Mouse (Mus musculus) inflammation-experienced regulatory T-cells, adult 6 months (primary cell): ENCODE measurements around the gene Gm7544. TPM values are rescaled to one million over a fixed set of nuclear protein-coding genes. Genes with fewer than 3 reads are reported as not detected.
"Not testable (repeated sequence)": the region's sequence is repeated elsewhere in the genome, so short reads cannot be mapped to it uniquely, and the experiment has no call there.

Experiments
- ATAC-seq: one replicate; pipeline ENCODE4 v1.8.0; 2017
- polyA plus RNA-seq, 3 experiments: library from polyadenylated mRNA; unstranded; fragments of 100-300 nt; shearing (Covaris generic); gene quantifications; one replicate each; pipeline ENCODE4 v1.2.1; 2017

Gm7544 gene
- not detected for polyA plus RNA-seq

DNA sequence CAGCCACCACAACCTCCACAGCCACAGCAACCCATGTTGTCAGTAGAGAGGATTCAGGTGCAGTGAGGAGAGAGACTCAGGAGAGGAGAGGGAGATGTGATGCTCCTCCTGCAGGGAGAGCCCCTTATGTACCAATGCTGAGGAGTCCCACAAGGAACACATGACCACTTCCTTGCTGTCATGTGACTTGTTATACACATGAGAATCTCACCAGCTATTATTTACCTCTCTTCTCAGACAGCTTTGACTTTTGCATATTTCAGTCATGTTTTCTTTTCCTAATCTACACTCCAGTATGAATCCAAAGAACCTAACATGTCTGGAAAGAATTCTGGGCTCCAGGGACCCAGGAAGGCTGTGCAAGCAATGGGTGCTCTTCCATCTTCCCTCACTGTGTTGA lies at the start of gene Gm7544:
TSS of gene Gm7544 (minus strand) at position 101 of the 400 bp plus-strand sequence.
- ATAC-seq: not testable (repeated sequence)

DNA sequence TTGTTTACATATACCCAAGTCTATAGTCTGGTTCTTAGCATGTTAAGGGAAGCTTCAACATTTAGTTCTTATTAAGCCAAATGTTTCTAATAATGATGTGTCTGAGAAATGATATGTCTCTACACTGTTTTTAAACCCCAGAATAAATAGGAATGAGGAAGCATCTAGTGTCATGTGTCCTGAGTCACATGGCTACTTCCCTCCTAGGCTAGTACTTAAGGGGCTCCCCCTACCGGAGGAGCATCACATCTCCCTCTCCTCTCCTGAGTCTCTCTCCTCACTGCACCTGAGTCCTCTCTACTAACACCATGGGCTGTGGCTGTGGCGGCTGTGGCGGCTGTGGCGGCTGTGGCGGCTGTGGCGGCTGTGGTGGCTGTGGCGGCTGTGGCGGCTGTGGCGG lies 44.5 kb upstream of the Gm7544 start, which contains the start of gene Gm47959:
TSS of gene Gm47959 (plus strand) at position 243 of the 400 bp plus-strand sequence.
- not testable (repeated sequence) for ATAC-seq

DNA sequence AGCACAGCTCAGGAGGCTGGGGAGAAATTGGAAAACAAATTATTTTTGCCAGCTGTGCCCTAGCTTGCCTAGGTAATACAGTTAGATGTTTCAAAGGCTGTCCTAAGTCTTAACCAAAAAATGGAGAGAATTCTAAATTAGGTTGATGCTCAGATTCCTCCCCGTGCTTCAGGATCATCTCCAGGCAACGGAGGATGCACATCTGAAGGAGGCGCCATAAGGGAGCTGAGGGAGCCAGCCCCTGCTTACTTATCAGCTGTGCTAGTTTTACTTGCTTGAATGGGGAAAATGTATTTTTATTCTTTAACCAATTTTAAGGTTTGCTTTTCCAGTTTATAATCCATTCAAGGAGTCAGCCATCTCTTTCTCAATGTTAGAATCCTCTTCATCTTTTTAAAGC lies 38.1 kb upstream of the Gm7544 start:
- no peak for ATAC-seq

DNA sequence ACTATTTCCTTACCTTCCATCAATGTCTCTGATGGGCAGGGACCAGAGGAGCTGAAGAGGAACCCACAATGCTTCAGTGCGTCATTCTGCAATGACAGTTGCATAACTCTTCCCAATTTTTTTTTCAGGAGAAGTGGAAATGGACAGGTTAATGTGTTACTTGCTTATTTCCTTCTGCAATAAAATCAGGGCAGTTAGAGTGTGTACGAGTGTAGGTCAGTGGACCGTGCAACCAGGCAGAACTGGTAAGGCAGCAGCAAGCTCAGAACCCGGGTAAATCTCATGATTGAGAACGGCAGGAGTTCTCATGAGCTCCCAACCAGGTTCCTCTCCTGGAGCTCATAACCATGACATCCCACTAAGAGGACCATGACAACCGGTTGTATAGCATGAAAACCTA lies 36.3 kb upstream of the Gm7544 start:
- ATAC-seq: no peak

DNA sequence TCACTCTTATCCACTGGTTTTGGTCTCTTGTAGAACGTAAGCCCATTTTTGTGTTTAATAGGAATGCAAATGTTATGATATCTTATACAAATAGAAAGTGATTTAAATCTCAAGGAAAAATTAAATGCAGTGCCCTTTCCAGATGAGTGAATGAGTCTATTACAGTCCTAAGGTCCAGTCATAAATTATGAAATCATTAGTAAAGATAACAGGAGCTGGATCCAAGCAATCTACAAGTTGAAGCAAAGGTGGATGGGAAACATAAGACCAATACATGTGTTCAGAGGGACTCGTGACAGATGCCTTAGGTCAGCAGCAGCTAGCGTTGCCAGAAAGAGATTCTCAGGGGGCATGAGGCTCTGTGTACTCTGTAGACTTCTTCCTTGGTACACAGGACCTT lies 35.8 kb upstream of the Gm7544 start:
- no peak for ATAC-seq

DNA sequence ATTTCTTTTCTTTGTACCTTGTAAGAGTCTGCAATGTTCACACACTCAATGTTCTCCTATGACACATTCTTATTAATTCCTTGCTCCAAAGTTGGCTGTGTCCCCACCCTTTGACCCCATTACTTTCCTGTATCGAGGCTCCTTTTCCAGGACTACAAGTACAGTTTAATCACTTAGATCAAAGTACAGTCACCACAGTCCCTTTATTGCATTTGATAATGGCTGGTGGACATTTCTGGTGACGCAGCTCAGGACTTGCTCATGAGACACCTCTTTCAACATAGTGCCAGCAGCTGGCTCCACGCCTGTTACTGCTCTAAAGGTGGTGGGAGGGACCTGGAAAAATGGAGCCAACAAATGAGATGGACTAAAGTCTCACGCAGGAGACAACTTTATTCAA lies 35.2 kb upstream of the Gm7544 start:
- ATAC-seq: no peak

DNA sequence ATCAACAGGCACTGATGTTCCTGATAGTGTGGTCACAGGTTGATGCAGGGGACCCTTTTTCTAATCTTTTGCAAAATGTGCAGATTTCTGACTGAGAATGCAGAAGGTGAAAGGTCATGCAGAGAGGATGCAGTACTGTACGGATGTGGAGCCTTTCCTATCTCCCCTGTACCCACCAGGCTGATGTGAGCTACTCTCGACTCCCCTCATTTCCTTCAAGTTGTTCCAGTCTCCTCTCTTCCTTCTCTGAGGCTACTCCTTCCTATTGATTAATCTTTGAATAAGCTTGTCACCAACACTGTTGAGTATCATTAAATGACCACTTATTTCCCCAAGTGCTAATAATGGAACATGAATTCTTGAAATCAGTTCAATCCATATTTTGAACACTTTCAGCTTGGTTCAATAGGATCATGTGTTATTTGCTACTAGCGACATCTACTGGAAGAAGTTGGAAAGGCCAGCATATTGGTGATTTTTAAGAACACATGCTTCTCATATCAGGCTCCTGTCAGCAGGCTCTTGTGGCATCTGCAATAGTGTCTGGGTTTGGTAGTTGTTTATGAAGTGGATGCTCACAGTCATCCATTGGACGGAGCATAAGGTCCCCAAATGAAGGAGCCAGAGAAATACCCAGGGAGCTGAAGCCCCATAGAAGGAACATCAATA lies 31.9 kb upstream of the Gm7544 start:
- peak; percentile 85 for ATAC-seq

DNA sequence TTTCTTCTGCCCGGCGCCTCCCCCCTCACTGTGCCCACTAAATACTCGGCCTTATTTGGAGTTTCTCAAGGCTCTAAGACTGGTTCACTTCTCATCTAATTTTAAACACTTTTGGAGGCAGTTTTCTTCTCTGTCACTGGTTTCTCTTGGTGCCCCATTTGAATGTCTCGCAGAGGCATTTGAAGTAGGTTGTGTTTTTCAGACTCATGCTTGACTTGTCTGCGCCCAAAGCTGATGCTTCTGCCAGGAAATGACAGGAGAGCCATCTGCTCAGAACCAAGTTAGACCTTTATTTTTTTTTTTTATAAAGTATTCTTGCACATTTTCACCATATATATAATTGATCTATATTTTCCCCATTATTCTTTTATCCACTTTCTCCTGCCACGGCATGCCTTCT lies 30.9 kb upstream of the Gm7544 start:
- no peak for ATAC-seq

DNA sequence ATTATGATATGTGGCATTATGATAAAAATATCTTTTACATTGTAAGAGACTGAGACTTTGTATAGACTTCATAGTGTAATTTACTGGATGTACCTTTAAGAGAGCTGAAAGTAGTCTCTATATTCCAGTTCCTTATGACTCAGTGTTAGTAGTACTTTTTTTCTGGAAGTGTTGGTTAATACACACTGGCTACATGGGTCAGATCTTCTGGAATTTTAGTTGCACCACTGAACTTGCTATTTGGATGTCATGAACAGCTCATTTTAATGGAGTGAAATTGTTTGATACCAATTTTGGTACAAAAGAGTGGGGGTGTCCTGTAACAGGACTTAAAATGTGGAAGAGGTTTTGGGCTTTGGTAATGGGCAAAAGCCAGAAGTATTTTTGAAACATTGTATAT lies 22.0 kb upstream of the Gm7544 start:
- no peak for ATAC-seq

DNA sequence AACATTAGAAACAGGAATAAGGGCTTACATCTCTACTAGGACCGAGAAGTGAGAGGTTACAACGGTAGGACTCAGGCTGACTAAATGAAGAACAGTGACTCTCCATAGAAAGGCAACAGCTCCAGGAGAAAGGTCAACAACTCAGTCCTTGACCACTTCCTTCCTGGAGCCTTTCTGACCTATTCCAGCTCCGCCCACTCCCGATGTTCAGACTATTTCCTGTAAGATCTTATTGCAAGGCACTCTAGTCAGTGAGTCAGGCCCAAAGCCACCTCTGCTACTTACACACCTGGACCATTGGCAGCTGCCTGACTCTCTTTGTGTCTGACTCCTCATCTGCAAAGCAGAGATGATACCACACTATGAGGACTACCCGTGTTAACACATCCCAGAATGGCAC lies 19.9 kb upstream of the Gm7544 start:
- peak; percentile 63 for ATAC-seq

DNA sequence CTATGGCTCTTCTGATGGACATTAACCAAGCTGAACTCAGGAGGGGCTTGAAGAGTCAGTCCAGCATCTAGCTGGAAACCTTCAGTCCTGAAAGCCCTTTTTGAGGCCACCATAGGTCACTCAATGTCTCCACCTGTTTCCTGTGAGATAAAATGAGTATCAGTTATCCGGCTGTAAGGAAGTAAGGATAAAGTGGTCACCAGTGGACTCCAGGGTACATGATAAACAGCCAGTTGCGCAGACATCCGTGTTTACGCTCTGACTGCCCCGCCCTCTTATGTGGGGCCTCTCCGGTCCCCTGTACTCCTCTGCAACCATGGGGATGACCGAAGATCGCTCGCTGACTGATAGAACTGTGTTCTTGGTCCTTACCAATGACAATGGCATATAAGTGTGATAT lies 18.5 kb upstream of the Gm7544 start:
- no peak for ATAC-seq

DNA sequence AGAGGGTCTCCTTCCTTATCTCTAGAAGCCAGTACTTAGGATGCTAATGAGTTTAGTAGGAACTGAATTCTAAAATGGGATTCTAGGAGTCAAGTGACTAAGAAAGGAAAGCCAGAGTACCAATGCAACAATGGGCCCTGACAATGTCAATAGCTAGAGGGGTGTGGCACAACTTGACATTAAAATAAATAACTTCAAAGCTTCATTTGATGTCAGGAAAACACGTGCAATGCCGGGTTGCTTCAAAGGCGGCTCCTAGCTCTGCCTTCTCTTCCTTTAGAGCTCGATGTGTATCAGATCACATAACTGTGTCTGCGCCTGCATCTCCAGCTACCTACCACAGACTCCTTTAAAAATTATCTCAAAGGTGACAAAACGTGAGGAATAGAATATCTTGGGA lies 18.1 kb upstream of the Gm7544 start:
- peak; percentile 90 for ATAC-seq

DNA sequence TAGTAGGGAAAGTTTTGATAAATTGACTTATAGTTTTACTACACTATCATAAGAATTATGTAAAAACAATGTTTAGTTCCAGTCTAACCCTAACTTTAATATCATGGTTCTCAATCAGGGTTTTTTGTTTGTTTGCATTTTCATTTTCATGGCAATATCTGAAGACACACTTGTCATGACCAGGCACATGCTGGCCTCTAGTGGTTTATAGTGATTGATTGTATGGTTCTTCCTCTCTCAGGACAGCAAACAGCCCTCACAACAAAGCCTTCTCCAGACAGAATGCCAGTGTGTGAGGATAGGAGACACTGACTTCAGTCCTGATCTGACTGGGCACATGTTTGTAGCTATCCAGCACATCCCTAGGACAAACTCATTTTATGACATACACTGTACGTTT lies 17.4 kb upstream of the Gm7544 start:
- ATAC-seq: no peak

DNA sequence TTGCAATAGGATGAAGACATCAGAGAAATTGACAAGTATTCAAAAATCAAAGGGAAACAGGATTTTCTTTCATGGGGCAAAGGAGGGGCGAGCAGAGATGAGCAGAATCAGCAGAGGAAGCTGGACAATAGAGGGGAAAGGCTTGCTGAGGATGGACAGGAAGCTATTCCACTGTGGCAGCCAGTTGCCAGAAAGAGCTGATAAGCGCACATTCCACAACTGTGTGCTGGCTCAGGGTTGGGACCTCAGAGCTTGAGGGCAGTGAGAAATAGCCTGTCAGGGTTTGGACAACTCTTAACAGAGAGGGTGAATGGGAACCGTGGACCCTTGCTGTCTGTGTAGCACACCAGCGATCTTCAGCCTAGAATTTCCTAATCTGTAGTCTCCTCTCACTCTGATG lies 16.2 kb upstream of the Gm7544 start:
- no peak for ATAC-seq

DNA sequence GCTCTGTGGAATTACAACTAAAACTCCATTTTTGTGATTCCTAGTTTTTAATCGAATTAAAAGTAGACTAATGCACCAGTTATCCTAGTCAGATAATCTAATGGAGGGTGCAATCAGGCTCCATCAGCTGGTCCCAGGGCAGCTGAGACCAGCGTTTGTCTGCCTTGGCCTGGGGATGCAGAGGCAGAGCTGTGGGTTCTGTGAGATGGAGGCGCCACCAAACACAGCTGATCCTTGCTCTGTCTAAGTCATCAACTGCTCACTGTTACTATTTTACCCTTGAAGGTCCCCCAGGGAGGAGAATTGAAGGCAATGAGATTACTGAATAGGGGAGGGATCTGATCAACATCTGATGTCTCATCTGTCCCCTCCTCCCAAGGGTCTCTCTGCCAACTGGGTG lies 10.6 kb upstream of the Gm7544 start:
- ATAC-seq: no peak

DNA sequence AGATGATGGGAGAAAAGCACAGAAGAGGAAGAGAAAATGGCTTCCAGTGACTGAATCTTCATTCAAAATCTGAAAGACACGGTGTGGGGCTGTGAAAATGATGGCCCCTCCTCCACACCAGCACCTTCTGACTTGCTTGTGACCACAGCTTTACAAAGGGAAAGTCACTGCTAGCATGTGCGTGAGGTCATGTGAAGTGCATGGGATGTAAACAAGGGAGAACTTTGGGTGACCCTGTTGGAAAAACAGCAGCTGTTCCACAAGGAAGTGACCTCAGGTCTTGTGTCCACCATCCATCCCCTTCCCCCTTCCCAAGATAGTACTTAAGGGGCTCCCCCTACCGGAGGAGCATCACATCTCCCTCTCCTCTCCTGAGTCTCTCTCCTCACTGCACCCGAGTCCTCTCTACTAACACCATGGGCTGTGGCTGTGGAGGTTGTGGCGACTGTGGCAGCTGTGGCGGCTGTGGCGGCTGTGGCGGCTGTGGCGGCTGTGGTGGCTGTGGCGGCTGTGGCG lies 4.1 kb upstream of the Gm7544 start, which contains the start of gene Gm47955:
TSS of gene Gm47955 (plus strand) at position 417 of the 516 bp plus-strand sequence.
- ATAC-seq: no peak

DNA sequence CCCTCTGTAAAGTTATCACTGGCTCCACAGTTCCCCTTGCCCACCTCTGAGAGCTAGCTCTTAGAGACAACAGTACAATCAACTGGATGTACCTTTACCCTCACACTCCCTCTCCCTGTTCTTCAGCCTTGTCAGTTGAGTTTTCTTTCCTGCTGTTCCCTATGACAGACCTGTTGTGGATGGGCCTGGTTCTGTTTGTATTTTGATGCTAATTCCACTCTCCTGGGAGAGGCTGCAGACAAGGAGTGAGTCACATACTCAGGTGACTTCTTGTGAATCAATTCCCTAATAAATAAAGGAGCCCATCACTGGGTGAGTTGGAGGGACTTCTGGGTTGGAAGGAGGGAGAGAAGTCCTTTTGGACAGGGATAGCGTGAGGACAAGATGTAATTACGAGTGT lies 7.2 kb downstream of the Gm7544 start:
- ATAC-seq: no peak

DNA sequence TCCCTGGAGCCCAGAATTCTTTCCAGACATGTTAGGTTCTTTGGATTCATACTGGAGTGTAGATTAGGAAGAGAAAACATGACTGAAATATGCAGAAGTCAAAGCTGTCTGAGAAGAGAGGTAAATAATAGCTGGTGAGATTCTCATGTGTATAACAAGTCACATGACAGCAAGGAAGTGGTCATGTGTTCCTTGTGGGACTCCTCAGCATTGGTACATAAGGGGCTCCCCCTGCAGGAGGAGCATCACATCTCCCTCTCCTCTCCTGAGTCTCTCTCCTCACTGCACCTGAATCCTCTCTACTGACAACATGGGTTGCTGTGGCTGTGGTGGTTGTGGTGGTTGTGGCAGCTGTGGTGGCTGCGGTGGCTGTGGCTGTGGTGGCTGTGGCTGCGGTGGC lies 9.8 kb downstream of the Gm7544 start:
- ATAC-seq: peak; percentile 50

DNA sequence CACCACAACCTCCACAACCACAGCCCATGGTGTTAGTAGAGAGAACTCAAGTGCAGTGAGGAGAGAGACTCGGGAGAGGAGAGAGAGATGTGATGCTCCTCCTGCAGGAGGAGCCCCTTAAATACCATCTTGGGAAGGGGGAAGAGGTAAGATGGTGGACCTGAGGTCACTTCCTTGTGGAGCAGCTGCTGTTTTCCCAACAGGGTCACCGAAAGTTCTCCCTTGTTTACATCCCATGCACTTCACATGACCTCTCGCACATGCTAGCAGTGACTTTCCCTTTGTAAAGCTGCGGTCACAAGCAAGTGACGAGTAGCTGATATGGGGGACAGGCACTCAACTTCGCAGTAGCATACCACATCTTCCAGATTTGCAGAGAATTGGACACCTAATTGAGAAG lies 12.5 kb downstream of the Gm7544 start, which contains the start of gene A030003K21Rik:
TSS of gene A030003K21Rik (minus strand) at position 94 of the 400 bp plus-strand sequence.
- not testable (repeated sequence) for ATAC-seq

DNA sequence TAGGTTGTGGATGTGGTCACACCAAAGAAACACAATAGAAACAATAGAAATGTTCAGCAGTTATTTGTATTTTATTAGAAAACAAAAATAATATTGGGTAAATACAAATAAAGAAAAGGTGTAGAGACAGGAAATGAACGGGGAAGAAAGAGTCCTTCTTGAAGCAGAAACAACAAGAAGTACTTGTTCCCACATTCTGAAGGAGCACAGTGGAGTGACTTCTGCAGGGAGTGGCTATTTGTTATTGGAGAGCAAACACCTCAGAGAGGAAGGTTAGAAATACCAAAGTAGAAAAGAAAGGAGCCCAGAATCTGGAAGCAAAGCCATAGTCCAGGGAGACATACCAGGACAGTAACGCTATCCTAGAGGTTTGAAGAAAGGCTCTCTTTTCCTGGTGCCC lies 13.3 kb downstream of the Gm7544 start:
- ATAC-seq: not testable (repeated sequence)

DNA sequence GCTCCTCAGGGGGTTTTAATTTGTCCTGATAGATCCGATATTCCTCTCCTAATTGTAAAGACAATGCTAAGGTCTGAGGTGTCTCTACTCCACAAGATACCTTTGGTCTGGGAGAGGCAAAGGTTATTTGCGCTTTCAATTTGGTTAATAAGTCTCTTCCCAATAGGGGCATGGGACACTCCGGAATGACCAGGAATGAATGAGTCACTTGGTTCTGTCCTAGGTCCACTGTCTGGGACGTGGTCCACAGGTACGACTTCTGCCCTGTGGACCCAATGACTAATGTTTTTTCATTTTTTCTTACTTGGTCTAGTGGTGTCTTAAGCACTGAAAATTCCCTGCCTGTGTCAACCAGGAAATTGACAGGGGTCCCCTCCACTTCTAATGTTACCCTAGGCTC lies 17.1 kb downstream of the Gm7544 start:
- ATAC-seq: no peak

DNA sequence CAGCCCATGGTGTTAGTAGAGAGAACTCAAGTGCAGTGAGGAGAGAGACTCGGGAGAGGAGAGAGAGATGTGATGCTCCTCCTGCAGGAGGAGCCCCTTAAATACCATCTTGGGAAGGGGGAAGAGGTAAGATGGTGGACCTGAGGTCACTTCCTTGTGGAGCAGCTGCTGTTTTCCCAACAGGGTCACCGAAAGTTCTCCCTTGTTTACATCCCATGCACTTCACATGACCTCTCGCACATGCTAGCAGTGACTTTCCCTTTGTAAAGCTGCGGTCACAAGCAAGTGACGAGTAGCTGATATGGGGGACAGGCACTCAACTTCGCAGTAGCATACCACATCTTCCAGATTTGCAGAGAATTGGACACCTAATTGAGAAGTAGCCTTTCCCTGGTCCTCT lies 24.5 kb downstream of the Gm7544 start, which contains the start of gene Gm6217:
TSS of gene Gm6217 (minus strand) at position 74 of the 400 bp plus-strand sequence.
- not testable (repeated sequence) for ATAC-seq

DNA sequence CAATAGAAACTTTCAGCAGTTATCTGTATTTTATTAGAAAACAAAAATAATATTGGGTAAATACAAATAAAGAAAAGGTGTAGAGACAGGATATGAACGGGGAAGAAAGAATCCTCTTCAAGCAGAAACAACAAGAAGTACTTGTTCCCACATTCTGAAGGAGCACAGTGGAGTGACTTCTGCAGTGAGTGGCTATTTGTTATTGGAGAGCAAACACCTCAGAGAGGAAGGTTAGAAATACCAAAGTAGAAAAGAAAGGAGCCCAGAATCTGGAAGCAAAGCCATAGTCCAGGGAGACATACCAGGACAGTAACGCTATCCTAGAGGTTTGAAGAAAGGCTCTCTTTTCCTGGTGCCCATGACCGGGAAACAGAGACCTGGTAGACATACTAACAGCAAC lies 25.3 kb downstream of the Gm7544 start:
- not testable (repeated sequence) for ATAC-seq

DNA sequence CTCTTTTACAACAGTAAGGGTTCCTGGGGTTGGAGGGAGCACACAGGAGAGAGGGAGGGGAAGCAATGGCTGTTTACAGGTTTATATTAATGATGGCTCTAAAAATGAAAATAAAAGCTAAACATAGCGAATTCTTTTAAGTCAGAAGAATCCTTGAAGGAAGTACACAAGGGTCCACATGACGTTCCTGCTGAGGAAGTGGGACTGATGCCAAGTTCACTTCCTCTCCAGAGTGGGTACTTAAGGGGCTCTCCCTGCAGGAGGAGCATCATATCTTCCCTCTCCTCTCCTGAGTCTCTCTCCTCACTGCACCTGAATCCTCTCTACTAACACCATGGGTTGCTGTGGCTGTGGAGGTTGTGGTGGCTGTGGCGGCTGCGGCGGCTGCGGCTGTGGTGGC lies 31.2 kb downstream of the Gm7544 start, which contains the start of gene A030014E15Rik:
TSS of gene A030014E15Rik (plus strand) at position 268 of the 400 bp plus-strand sequence.
- ATAC-seq: no peak
